Mouse (Mus musculus): ENCODE measurements around the gene Anp32a. TPM values are rescaled to one million over a fixed set of nuclear protein-coding genes. Genes with fewer than 3 reads are reported as not detected.

The Anp32a gene
- total RNA-seq, 2 experiments from 2014 or later = 232 to 281 TPM

Other genes with a start within 250 kb of the Anp32a start
- gene Glce, start 218.6 kb upstream of the Anp32a start, total RNA-seq (2021) = 10 to 100 TPM; 28.5 to 31.1 TPM
- under 1 TPM in 1 of 2 experiments, not detected in 1; 0.16 TPM for gene Spesp1, start 59.1 kb upstream of the Anp32a start, total RNA-seq (2021)
- gene Coro2b, start 195.8 kb downstream of the Anp32a start, total RNA-seq (2021) = 100 to 1,000 TPM; 171 to 177 TPM

All from left cerebral cortex, postnatal 36 days (tissue).